Mouse (Mus musculus) heart, postnatal 0 days (tissue): ENCODE measurements at regions not wholly inside any gene's neighbourhood (a gene's known extent, or its start where the extent isn't known, plus 50 kb on each side); places are given as distances from the start of the nearest gene placed in this dataset.

ENCODE experiments used
- ATAC-seq: fragments of 200-750 bp; cut with Nextera tagmentation; 2 replicates; pipeline ENCODE4 v1.8.0; 2017; ENCODE audit warnings: low read depth, moderate number of reproducible peaks, moderate library complexity; ENCODE audit not compliant: insufficient read depth
- DNase-seq: peaks from one replicate; pipeline ENCODE4 v3.0.0-alpha.2; 2016; ENCODE audit warnings: low spot score
- H3K27ac ChIP-seq: fragments of 300-500 bp; sonication (generic); 2 replicates; pipeline ENCODE4 v1.5.1; 2014; ENCODE audit warnings: low read depth, mild to moderate bottlenecking
- H3K27me3 ChIP-seq: fragments of 300-500 bp; sonication (generic); 2 replicates; pipeline ENCODE4 v1.6.1; 2014; ENCODE audit warnings: low read length, mixed read lengths; ENCODE audit not compliant: control insufficient read depth, insufficient read depth
- H3K36me3 ChIP-seq: fragments of 300-500 bp; sonication (generic); replicated peaks from 2 replicates; pipeline ENCODE4 v1.6.1; 2014; ENCODE audit warnings: low read length, mixed read lengths; ENCODE audit not compliant: control insufficient read depth, insufficient read depth
- H3K4me1 ChIP-seq: fragments of 300-500 bp; sonication (generic); 2 replicates; pipeline ENCODE4 v1.6.1; 2014; ENCODE audit warnings: antibody characterized with exemption; ENCODE audit not compliant: control insufficient read depth, insufficient read depth
- H3K4me2 ChIP-seq: fragments of 300-500 bp; sonication (generic); 2 replicates; pipeline ENCODE4 v1.6.1; 2014; ENCODE audit warnings: low read depth, mild to moderate bottlenecking, low read length, moderate library complexity
- H3K4me3 ChIP-seq: fragments of 300-500 bp; sonication (generic); 2 replicates; pipeline ENCODE4 v1.5.1; 2014; ENCODE audit warnings: low read depth, low read length
- H3K9ac ChIP-seq: fragments of 300-500 bp; sonication (generic); replicated peaks from 2 replicates; pipeline ENCODE4 v1.6.1; 2014; ENCODE audit warnings: low read depth, low read length, mixed read lengths
- H3K9me3 ChIP-seq: fragments of 300-500 bp; sonication (generic); replicated peaks from 2 replicates; pipeline ENCODE4 v1.6.1; 2016; ENCODE audit warnings: low read length; ENCODE audit not compliant: control insufficient read depth
- CTCF ChIP-seq: IDR thresholded peaks from 2 replicates; pipeline ENCODE4 v1.5.1; 2016; ENCODE audit warnings: antibody characterized with exemption, control low read depth, low read depth
- EP300 ChIP-seq: IDR thresholded peaks from 2 replicates; pipeline ENCODE4 v1.6.1; 2016; ENCODE audit warnings: antibody characterized with exemption, low read depth
- WGBS: fragments of 180-500 bp; shearing (Covaris S2); extraction: QIAGEN DNeasy Blood & Tissue Kit; methylation state at CpG from one replicate; pipeline ENCODE4 v1.1.7; 2014; 5-methylcytosine and 5-hydroxymethylcytosine counted together

- H3K9ac ChIP-seq: no peak overlapping the region
- TF ChIP-seq CTCF (no peak), EP300 (no peak)
- no peaks in the 10 kb centered on the region for H3K9me3 ChIP-seq
- no peak overlapping the region for H3K27ac ChIP-seq
- no peak overlapping the region for H3K4me3 ChIP-seq
- H3K36me3 ChIP-seq: no peaks in the 10 kb centered on the region
- ATAC-seq: no peak
- H3K4me1 ChIP-seq: no peaks in the 10 kb centered on the region
- H3K27me3 ChIP-seq: no peaks in the 10 kb centered on the region
- no peak for DNase-seq
- H3K4me2 ChIP-seq: no peak overlapping the region
- 76% methylated on average over 2 of the region's 2 CpGs for WGBS
Measured at GRCm38 (mm10) chr8:112933815-112934214, 364.0 kb downstream of the Cntnap4 start.

DNA sequence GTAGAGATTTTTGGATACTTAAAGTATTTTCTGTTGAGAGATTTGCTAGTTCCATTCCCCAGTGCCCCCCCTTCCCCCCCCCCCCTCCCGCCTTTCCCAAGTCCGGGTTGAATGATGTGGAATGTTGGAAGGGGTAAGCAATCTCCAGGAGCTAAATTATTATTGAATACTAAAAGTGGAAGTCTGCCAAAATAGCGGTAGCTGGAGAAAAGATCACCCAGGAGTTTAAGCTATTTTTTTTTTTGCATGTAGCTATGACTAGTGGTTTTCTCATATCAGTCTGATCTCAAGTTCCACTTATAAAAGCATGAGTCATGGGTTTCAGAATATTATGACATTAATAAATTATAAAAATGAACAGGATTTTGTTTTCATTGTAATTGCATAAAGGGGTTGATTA, 365.6 kb downstream of the Cntnap4 start:
- TF ChIP-seq CTCF (no peak), EP300 (no peak)
- H3K4me2 ChIP-seq: no peak overlapping the region
- H3K27ac ChIP-seq: no peak overlapping the region
- DNase-seq: no peak
- no peaks in the 10 kb centered on the region for H3K36me3 ChIP-seq
- WGBS: 64% methylated on average over 3 of the region's 3 CpGs
- H3K4me3 ChIP-seq: no peak overlapping the region
- no peak for ATAC-seq
- H3K4me1 ChIP-seq: no peaks in the 10 kb centered on the region
- H3K9ac ChIP-seq: no peak overlapping the region
- H3K9me3 ChIP-seq: no peaks in the 10 kb centered on the region
- H3K27me3 ChIP-seq: no peaks in the 10 kb centered on the region

DNA sequence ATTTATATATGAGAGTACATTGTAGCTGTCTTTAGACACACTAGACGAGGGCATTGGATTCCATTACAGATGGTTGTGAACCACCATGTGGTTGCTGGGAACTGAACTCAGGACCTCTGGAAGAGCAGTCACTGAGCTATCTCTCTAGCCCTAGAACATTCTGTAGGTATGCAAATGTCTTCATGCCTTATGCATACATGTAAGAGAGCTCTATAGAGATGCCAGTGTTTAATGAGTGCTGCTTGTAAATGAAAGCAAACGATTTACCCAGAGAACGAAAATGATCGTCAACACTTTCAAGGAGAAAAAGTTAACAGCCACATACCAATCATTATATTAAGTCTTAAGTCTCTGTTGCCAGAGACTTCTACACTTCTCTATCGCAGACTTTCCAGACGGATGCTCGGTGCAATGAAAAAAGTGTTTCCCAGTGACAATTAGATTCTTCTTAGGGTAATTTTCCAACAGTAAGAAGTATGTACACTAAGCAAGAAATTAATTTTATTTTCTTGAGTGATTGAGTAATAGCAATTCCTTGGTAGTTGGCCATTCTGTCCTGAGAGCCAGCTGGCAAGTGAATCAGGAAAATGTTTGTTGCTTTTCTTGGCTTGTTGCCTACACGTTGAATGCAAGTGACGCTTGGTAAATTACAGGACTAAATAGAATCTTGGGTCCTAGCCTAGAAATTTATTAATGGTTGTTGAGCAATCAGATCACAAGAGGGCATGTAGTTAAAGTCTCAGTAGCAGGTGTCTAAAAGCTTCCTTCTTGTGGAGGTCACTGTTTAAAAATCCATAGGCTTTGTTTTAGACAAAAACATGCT, 366.3 kb downstream of the Cntnap4 start:
- H3K4me1 ChIP-seq: no peaks in the 10 kb centered on the region
- H3K36me3 ChIP-seq: no peaks in the 10 kb centered on the region
- no peak overlapping the region for H3K27ac ChIP-seq
- H3K4me3 ChIP-seq: no peak overlapping the region
- 66% methylated on average over 9 of the region's 9 CpGs for WGBS
- no peaks in the 10 kb centered on the region for H3K9me3 ChIP-seq
- ATAC-seq (no peak), DNase-seq (no peak)
- no peak overlapping the region for H3K9ac ChIP-seq
- no peak for TF ChIP-seq CTCF
- no peak for TF ChIP-seq EP300
- H3K4me2 ChIP-seq: no peak overlapping the region
- no peaks in the 10 kb centered on the region for H3K27me3 ChIP-seq

DNA sequence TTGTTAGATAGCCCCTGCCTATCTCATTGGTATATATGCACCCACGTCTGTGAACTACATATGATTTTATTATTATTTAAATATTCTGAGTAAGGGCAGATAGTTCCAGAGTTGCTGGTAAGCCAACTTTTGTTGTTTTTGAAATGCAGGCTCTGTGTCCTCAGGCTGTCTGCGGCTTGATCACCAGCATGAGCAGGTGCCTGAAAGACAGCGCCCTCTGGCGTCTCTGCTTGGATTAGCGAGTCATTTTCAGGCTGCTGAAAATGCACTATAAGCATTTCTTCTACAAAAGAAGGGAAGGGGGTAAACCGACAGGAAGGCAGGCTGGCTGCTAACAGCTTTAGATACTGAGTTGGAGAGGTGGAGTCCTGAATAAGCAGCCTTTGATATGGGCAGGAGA, 402.6 kb downstream of the Cntnap4 start:
- TF ChIP-seq CTCF (peak; percentile 77), EP300 (no peak)
- H3K27ac ChIP-seq: no peak overlapping the region
- H3K4me3 ChIP-seq: no peak overlapping the region
- 5% methylated on average over 6 of the region's 6 CpGs for WGBS
- DNase-seq: peak; percentile 46
- H3K36me3 ChIP-seq: no peaks in the 10 kb centered on the region
- H3K4me2 ChIP-seq: no peak overlapping the region
- ATAC-seq: no peak
- H3K27me3 ChIP-seq: no peaks in the 10 kb centered on the region
- no peak overlapping the region for H3K9ac ChIP-seq
- no peaks in the 10 kb centered on the region for H3K9me3 ChIP-seq
- H3K4me1 ChIP-seq: no peaks in the 10 kb centered on the region

GRCm38 (mm10) chr8:112975734-112976133, 405.9 kb downstream of the Cntnap4 start:
- H3K4me3 ChIP-seq: no peak overlapping the region
- H3K4me1 ChIP-seq: no peaks in the 10 kb centered on the region
- no peaks in the 10 kb centered on the region for H3K27me3 ChIP-seq
- WGBS: 76% methylated on average over 2 of the region's 2 CpGs
- H3K9ac ChIP-seq: no peak overlapping the region
- no peak for ATAC-seq
- no peak for DNase-seq
- TF ChIP-seq CTCF (no peak), EP300 (no peak)
- no peak overlapping the region for H3K4me2 ChIP-seq
- no peaks in the 10 kb centered on the region for H3K9me3 ChIP-seq
- no peak overlapping the region for H3K27ac ChIP-seq
- H3K36me3 ChIP-seq: no peaks in the 10 kb centered on the region

DNA sequence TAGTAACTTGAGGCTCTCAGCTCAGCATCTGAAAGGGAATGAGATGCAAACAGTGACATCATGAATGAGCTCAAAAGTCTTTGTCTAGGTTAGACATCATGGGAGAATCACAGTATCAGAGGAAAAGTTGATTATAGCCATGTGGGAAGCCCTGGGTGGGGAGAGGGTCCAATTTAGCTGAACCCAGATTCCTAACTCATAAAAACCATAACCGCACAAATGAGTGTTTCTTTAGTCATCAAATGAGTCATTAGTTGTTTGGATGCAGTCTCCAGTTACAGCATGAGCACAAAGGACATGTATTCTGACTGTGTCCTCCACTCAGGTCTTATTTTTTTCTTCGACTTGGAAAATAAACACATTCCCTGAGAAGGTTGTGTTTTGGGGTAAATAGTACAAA, 406.5 kb downstream of the Cntnap4 start:
- Histone ChIP-seq H3K4me1 (no peaks in the 10 kb centered on the region), H3K9me3 (no peaks in the 10 kb centered on the region), H3K27ac (no peak overlapping the region), H3K4me2 (no peak overlapping the region), H3K4me3 (no peak overlapping the region), H3K27me3 (no peaks in the 10 kb centered on the region), H3K36me3 (no peaks in the 10 kb centered on the region), H3K9ac (no peak overlapping the region)
- no peak for DNase-seq
- 70% methylated on average over 2 of the region's 2 CpGs for WGBS
- no peak for TF ChIP-seq CTCF
- TF ChIP-seq EP300: no peak
- ATAC-seq: no peak
